Mouse (Mus musculus) olfactory bulb, adult 2 months (tissue): Measurements from ENCODE around the gene Sulf2.

Experiments used
- CTCF ChIP-seq: fragments of 200-500 bp; IDR thresholded peaks from 2 replicates; pipeline ENCODE4 v1.5.1; 2012; ENCODE audit warnings: low read depth, mild to moderate bottlenecking, low read length, moderate library complexity; ENCODE audit not compliant: insufficient read depth
- POLR2A ChIP-seq: fragments of 200-500 bp; IDR thresholded peaks from 2 replicates; pipeline ENCODE4 v1.6.1; 2012; ENCODE audit warnings: mild to moderate bottlenecking, low read depth, low read length, moderate library complexity; ENCODE audit not compliant: insufficient read depth

DNA sequence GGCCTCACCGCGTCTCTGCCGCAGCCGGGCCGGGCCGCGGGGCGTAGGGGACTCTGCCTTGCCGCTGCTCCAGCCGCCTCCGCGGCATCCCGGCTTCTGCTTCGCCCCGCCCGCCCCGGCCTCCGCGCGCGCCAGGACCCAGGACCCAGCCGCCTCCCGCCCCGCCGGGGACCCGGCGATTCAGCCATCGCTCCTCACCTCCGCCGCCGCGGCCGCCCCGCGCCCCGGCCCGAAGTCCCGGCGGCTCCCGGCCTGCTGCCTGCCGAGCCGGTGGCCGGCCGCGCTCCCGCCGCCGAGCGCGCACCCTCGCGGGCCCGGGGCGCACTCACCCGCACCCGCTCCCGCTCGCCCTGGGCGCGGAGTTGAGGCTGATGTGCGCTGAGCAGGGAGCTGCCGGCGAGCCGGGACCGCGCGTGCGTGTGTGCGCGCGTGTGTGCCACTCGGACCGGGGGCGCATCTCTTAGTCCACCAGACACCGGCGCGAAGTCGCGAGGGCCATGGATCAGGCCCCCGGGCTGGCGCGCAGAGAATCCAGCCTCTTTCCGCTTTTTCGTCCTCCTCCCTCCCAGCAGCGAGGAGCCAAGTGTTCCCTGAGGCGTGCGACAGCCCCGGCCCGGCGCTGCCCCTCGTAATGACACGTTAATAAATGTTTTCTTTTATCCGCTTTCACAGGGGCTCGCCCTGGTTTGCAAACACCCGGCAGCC is 562 bp downstream of the Sulf2 start:
- no peak for TF ChIP-seq CTCF
- TF ChIP-seq POLR2A: no peak
